Mouse (Mus musculus): ENCODE results near the gene Tmem273.

The Tmem273 gene

DNA sequence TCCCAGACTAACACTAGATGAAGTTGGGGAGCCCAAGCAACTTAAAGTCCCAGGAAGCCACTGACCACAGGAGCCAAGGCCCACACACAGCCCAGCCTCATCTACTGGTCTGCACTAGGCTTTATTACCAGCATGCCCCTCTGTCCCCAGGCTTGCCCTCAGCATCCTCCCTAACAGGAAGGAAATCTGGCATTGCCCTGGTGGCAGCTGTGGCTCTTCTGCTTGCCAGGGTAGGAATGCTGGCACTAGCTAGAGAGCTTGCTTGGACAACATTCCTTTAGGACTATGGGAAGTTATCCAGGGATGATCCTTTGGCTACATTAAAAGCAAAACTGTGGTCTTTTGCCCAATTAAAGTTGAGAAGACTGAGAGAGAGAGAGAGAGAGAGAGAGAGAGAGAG, 24.3 kb downstream of the Tmem273 start:
- DNase-seq (ENCODE audit: extremely low spot score, low read depth, low spot score), result no peak

DNA sequence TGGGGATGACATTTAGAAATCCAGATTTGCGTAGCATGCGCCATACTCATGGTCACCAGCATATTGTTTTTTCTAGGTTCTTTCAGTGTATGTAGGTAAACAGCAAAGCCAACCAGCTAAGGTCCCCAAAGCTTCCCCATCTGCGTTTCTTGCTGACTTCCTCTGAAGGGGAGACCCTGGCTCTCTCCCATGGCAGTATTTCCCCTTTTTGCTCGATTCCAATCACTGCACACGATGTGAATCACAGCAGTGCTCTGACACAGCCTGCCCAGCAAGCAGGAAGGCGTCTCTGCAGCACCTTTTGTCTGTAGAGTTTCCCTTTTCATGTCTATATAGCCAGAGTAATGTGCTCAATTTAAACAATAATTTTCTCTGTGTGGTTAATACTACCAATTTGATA, 26.7 kb downstream of the Tmem273 start:
- no peak for DNase-seq (ENCODE audit: extremely low spot score, low read depth, low spot score)

DNA sequence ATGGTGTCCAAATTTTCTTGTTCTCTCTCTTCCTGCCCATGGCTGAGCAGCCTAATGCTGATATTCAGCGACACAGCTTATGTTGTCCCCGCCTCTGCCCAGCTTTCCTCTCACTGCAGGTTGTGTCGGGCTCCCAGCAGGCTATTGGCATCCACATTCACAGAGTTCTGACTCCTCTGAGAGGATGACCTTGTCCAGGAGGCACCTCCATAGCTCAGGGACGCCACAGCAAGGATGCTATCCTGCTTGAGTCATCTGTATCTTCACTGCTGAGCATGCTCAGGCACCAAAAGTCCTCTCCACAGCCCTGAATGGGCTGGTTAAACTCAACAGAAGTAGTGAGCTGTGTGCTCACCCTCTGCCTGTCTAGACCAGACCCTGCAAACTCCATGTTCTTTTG, 29.2 kb downstream of the Tmem273 start:
- DNase-seq (ENCODE audit: extremely low spot score, low read depth, low spot score), result no peak

DNA sequence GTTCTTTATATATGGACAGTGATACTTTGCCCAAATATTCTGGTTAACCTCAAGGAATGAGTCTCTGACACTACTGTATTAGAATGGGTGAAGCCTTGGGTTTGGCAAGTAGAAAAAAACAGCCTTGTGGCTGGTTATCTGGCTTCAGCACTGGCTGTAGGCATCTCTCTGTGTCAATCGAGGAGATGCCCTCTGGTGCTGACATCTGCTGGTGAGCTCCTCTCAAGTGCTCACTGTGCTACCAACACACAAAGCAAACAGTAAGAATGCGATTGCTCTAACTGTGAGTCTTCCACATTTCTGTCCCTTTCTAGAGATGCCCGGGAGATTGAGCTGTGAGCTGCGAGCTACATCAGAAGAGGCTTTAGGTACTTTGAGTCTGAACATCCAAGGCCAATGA, 30.8 kb downstream of the Tmem273 start:
- DNase-seq (ENCODE audit: extremely low spot score, low read depth, low spot score), result no peak

DNA sequence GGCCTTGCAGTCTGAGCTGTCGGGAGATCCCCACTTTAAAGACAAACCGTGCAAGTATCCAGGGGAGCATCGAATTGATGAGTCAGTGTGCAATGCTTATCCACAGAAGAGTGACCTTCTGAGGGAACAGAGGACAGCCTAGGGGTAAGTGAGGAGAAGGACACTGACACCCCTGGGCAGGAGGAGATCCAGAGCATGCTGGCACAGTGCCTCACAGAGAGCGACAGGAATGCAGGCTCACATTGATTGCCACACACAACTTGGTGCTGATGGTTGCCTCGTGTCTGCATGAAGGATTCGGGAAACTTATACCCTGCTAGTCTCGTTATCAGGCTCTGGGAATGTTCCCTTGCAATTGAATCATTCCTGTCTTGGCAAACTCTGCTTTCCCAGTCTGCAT, 31.5 kb downstream of the Tmem273 start:
- no peak for DNase-seq (ENCODE audit: extremely low spot score, low read depth, low spot score)

- DNase-seq (ENCODE audit: extremely low spot score, low read depth, low spot score), result no peak
Measured at GRCm38 (mm10) chr14:32819297-32819696, 33.5 kb downstream of the Tmem273 start.

DNA sequence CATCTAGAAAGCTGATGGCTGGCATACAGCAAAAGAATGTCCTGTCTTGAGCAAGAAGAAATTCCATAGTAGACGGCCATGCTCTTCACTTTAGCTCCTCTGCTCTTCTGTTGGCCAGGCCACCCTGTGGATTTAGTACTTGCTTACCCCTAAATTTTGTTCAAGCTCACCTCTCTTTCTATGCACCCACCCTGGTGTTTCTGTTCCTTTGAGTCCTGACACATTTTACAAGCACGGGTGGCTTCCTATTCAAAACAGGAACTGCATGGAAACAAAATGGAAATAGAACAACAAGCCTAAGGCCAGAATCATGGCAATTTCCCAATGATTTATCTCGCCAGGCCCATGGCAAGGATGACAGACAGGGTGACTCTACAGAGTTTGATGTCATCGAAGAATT, 37.0 kb downstream of the Tmem273 start:
- DNase-seq (ENCODE audit: extremely low spot score, low read depth, low spot score), result no peak

DNA sequence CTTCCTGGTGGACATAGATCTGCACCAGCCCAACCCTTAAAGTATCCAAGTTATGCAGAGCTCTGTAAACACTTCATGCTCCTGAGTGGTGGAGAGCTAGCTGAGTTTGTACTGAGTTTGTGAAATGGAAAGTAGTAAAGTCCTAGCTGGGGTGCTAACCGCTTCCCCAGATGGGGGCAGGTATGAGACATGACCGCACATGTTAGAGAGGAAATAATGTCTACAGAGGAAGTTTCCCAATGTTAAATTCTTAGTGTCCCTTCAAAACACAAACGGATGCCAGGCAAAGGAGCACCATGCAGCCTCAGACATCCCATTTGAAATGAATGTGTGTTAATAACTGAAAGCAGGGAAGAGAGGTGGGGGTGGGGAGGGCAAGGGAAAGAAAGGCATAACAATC, 38.1 kb downstream of the Tmem273 start:
- no peak for DNase-seq (ENCODE audit: extremely low spot score, low read depth, low spot score)

GRCm38 (mm10) chr14:32824267-32825150, 38.7 kb downstream of the Tmem273 start:
- no peak for DNase-seq (ENCODE audit: extremely low spot score, low read depth, low spot score)

- DNase-seq (ENCODE audit: extremely low spot score, low read depth, low spot score), result peak; percentile 52
Measured at GRCm38 (mm10) chr14:32825426-32826032, 39.8 kb downstream of the Tmem273 start.

DNA sequence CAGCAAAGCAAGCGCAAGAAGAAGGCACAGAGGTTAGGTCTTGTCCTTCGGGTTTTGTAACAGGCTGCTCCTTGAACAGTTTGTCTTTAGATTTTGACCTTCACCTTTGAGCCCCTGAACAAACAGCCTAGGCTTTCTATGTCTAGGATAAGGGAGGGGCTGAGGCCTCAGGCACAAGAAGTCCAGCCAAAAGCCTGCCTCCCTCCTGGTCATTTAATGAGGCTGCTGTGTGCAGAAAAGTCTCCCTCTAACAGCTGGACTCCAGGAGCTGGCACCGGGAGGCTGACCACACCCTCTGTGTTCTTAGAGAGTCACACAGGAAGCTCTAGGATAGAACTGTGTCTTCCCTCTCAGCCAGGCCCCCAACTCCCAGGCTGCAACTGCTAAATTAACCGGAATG, 41.4 kb downstream of the Tmem273 start:
- DNase-seq (ENCODE audit: extremely low spot score, low read depth, low spot score), result no peak

DNA sequence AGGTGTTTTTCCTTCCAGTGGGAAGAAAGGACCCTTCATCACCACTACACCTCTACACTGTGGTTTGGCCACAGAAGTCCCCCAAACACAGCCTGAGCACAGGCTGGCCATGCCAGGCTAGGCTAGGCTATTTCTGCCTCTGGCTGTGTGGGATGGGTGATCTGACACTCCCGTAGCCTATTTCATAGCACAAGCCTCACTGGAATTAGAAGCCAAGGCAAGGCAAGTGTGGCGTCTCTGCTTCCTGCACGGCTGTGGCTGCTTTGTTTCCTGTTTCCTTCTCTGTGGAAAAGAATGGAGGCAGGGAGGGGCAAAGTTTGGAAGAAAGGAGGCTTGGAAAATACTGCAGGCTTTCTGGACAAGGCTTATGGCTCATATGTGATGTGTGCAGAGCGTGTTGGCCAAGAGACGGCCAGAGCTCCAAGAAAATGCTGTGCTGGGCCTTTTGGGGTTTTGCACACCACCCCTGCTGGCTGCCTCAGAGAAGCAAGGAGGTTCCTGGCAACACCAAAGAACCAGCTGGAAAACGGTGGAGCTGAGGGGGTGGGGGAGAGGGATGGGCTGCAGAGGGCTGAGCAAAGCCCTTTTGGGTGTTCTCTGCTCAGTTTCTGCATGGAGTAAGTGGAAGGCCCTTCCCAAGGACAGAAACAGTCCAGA, 42.4 kb downstream of the Tmem273 start:
- DNase-seq (ENCODE audit: extremely low spot score, low read depth, low spot score), result no peak

GRCm38 (mm10) chr14:32833847-32834246, 48.1 kb downstream of the Tmem273 start, which contains the start of gene Fam170b:
TSS of gene Fam170b (plus strand) at chr14:32833962.
- no peak for DNase-seq (ENCODE audit: extremely low spot score, low read depth, low spot score)

- DNase-seq (ENCODE audit: extremely low spot score, low read depth, low spot score), result no peak
Measured at GRCm38 (mm10) chr14:32835181-32835580, 49.4 kb downstream of the Tmem273 start.

DNA sequence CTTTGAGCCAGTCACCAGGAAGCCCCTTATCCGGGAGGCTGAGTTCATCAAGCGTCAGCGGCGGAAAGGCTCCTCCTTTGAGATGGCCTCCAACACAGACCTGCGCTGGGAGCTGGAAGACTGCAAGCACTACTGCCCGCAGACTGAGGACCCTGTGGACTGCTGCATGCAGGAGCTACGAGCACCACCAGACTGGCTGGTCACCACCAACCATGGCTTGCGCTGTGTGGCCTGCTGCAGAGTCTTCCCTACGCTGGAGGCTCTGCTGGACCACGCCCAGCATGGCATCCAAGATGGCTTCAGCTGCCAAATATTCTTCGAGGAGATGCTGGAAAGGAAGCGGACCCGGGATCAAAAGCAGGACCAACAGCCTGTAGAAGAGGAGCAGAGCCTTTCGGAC, 49.8 kb downstream of the Tmem273 start:
- DNase-seq (ENCODE audit: extremely low spot score, low read depth, low spot score), result no peak

- DNase-seq (ENCODE audit: extremely low spot score, low read depth, low spot score), result no peak
Measured at GRCm38 (mm10) chr14:32836191-32836590, 50.4 kb downstream of the Tmem273 start.

DNA sequence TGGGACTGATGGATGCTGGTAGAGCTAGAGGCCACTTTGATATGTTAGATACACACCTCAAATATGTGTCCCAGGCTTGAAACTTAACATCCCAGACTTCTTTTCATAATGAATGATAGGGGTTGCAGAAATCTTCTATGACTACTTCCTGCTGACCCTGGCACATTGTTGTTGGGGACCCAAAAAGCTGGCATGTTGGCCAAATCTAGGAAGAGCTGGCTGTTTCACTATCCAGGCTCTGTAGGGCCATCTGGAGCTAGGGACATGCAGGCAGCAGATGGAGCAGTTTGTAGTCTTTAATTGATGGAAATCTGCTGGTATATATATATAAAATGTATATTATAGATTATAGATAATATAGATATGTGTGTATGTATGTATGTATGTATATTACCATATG, 56.3 kb downstream of the Tmem273 start:
- DNase-seq (ENCODE audit: extremely low spot score, low read depth, low spot score), result no peak

- no peak for DNase-seq (ENCODE audit: extremely low spot score, low read depth, low spot score)
Measured at GRCm38 (mm10) chr14:32854059-32854458, 68.3 kb downstream of the Tmem273 start.

DNA sequence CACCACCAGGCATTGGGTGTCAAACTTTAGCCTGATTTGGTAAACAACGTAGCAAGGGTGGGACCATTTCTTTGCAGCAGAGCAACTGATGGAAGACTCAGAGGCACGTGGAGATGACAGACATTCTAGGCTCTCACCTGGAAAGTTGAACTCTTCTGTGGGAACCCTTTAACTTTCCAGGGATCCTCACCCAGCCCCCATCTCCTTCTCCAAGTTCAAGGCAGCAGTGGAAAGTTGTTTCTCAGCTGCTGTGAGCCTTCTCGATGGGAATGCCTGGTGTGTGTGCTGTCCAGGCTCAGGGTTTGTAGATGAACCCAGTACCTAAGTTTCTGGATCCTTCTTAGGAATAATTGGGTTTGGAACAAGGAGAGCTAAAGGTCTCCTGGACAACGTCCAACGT, 70.5 kb downstream of the Tmem273 start:
- DNase-seq (ENCODE audit: extremely low spot score, low read depth, low spot score), result no peak

DNA sequence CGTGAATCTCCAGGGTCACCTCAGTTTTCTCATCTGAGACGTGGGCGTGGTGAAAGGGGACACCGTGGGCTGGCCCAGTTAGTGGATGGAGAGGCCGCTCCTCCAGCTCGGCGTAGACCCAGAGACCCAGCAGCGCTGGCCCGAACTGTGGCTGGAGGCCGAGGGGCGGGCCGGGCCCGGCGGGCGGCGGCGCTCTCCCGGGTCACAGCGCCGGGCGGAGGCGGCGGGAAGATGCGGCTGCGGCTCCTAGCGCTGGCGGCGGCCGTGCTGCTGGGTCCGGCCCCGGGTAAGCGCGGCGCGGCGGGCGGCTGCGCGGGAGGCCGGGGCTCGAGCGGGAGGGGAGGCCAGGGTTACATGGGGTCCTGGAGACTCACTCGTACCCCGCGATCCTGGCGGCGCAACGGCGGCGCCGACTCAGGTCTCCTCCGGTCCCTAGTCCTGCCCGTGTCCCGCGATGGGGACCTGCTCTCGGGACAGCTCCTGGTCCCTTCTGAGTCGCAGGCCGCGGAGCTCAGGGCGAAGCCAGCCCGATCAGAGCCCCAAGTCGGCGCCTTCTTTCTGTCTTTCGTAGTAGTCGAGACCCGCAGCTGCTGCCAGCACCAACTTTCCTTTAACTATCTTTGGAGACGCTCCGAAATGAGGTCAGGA, 71.0 kb downstream of the Tmem273 start, which contains the start of gene Vstm4:
TSS of gene Vstm4 (plus strand) at position 76 of the 648 bp plus-strand sequence.
- no peak for DNase-seq (ENCODE audit: extremely low spot score, low read depth, low spot score)

DNA sequence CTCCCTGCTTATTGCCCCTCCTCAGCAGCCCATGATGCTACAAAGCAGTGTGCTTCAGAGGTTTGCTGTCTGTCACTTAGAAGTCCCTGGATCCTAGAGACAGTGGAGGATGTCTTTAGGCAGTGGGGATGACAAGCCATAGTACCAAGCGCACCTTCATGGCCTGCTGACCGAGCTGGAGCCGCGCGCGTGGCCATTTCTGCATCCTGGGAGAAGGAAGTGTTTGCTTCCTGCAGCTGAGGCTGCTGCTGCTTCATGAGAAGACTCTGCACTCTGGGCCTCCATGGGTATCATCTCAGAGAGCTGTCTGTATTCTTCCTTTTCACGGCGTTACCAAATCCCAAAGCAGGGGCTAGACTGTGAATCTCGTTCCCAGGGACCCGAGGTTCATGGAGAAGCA, 72.6 kb downstream of the Tmem273 start:
- no peak for DNase-seq (ENCODE audit: extremely low spot score, low read depth, low spot score)

Measured in hindlimb bud, embryonic 11.5 days (tissue).